Mouse (Mus musculus): ENCODE measurements at regions not wholly inside any gene's neighbourhood (a gene's known extent, or its start where the extent isn't known, plus 50 kb on each side); places are given as distances from the start of the nearest gene placed in this dataset.

DNA sequence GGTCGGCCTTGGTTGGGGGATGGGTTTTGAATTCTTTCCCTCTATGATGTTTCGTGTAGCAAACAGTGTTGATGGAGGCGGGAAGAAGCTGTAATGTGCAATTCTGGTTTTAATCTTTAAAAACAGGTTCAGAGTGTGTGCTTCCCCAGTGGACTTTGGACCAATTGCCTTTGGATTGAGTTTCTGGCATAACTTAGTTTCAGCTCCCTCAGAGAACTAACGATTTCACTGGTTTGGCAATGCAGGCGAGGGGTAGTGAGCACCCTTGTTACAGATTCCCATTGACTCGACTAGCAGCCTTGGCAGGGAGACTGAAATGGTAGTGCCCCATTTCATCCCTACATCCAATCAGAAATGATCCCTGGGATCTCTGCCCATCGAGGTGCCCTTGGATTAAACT, 193.9 kb upstream of the Tmem72 start:
- TF ChIP-seq POLR2A (IDR thresholded peaks at IDR 0.05; ENCODE audit: insufficient read depth, low read depth, low read length) (no peak), CTCF (IDR thresholded peaks at IDR 0.05) (no peak), EP300 (IDR thresholded peaks at IDR 0.05; ENCODE audit: insufficient read depth, low read depth, low read length) (no peak)

Measured in heart, adult 2 months (tissue).